Mouse (Mus musculus) NIH3T3 (cell line): ENCODE measurements at regions not wholly inside any gene's neighbourhood (a gene's known extent, or its start where the extent isn't known, plus 50 kb on each side); places are given as distances from the start of the nearest gene placed in this dataset.
"Not testable (repeated sequence)": the region's sequence is repeated elsewhere in the genome, so short reads cannot be mapped to it uniquely, and the experiment has no call there.

Source experiments
- DNase-seq: peaks from one replicate; pipeline ENCODE4 v3.0.0-alpha.2; 2012; ENCODE audit warnings: low read depth

GRCm38 (mm10) chr15:32749971-32750370, 505.4 kb downstream of the Sema5a start:
- DNase-seq, result peak; percentile 27

GRCm38 (mm10) chr15:32751991-32752390, 507.4 kb downstream of the Sema5a start:
- DNase-seq, result no peak

DNA sequence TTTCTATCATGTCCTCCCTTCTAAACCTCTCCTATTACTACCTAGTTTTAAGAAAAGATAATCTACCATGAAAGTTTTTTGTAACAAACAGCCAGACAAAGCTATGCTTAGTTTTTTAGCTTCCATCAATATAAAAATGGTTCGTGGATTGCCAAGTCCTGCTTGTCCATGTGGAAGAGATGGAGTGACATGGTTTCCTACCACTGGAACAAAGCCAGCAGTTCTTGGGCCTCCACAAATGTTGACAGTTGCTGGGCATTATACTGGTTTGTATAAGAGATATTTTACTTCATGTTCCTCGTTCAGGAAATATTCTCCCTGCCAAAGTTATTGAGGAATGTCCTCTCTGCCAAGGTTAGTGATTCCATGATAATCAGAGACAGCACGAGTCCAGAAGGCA, 515.5 kb downstream of the Sema5a start:
- DNase-seq, result no peak

GRCm38 (mm10) chr15:32766011-32766701, 521.5 kb downstream of the Sema5a start:
- peak; percentile 79 for DNase-seq

- no peak for DNase-seq
Observed at GRCm38 (mm10) chr15:32766746-32767471, 522.3 kb downstream of the Sema5a start.

DNA sequence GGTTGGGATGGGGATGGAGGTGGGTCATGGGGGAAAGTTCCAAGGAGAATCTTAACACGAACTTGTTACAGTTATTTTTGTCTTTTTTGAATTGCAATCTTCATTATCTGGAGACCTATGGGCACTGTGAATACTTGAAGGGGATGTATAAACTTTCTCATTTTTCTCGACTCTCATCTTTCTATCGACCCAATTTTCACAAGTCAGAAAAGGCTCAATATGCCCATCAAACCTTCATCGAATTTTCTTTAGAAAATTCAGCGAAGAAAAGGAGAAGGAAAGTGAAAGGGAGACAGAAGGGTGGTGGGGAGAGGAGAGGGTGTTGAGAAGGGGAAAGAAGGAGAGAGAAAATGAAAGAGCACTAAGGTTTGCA, 533.6 kb downstream of the Sema5a start:
- DNase-seq, result peak; percentile 17

GRCm38 (mm10) chr15:32778599-32779273, 534.1 kb downstream of the Sema5a start:
- DNase-seq, result peak; percentile 95

- DNase-seq, result not testable (repeated sequence)
Observed at GRCm38 (mm10) chr15:32779274-32779615, 534.6 kb downstream of the Sema5a start.

- DNase-seq, result not testable (repeated sequence)
Observed at GRCm38 (mm10) chr15:32781609-32782008, 537.0 kb downstream of the Sema5a start.

- DNase-seq, result no peak
Observed at GRCm38 (mm10) chr15:32799222-32799621, 554.6 kb downstream of the Sema5a start.

DNA sequence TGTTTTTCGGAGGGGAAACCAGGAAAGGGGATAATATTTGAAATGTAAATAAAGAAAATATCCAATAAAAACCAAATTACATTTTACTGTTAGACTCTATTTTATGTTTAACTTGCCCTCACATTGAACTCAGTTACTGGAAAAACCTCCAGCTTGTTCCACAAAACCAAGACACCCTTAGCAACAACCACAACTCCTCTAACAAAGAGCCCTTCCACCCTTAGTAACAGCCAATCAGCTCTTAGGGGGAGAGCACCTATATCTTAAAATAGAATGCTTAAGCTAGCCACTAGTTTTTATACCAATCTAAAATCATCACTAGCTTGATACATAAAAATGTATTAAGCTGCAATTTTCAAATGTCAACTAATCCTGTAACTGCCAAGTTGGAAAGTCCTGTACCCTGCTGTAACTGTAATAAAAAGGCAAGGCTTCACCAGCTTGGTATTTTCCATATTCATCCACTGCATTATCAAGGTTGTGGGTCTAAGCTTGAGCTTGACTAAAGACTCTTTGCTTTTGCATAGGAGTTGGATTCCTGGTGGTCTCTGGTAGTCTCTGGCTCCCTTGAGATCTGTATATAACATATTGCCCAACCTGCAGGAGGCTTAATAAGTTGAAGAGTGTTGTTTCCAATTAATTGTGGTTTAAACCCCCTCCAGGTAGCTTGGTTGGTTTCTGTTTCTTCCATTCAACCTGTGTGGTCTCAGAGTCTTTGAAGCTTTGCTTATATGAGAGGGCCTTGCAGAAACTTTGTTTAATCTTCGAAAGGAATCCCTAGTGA, 566.4 kb downstream of the Sema5a start:
- DNase-seq, result no peak

DNA sequence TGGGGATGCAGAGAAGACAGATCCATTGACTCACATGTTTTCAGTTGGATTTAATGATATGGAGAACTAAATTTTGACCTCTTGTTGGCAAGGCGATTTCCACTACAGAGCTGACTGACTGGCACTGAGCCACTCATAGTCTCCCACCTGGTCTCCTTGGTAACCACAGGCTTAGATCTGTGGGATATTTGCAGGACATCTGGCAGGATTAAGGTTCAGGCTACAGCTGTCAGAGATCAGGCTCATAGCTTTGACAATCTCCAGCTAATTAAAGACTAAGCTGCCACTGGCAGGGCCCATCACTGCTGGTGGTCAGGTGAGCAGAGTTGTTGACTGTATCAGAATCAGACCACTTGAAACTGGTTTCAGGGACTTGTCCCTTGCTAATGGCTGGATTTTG, 595.4 kb downstream of the Sema5a start:
- no peak for DNase-seq
